Mouse (Mus musculus) kidney, embryonic 15.5 days (tissue): Measurements from ENCODE around the gene Utrn. TPM values are rescaled to one million over a fixed set of nuclear protein-coding genes. Genes with fewer than 3 reads are reported as not detected.

ENCODE experiments used
- ATAC-seq: fragments of 200-750 bp; cut with Nextera tagmentation; replicated peaks from 2 replicates; pipeline ENCODE4 v1.8.0; 2017; ENCODE audit warnings: moderate TSS enrichment; ENCODE audit not compliant: low FRiP score
- H3K27ac ChIP-seq: fragments of 300-500 bp; sonication (generic); 2 replicates; pipeline ENCODE4 v1.5.1; 2015; ENCODE audit warnings: mild to moderate bottlenecking, inconsistent platforms
- H3K27me3 ChIP-seq: fragments of 300-500 bp; sonication (generic); 2 replicates; pipeline ENCODE4 v1.6.1; 2015; ENCODE audit warnings: inconsistent platforms
- H3K36me3 ChIP-seq: fragments of 300-500 bp; sonication (generic); 2 replicates; pipeline ENCODE4 v1.6.1; 2015; ENCODE audit warnings: inconsistent platforms
- H3K4me1 ChIP-seq: fragments of 300-500 bp; sonication (generic); 2 replicates; pipeline ENCODE4 v1.6.1; 2015; ENCODE audit warnings: inconsistent platforms
- H3K4me2 ChIP-seq: fragments of 300-500 bp; sonication (generic); 2 replicates; pipeline ENCODE4 v1.6.1; 2015; ENCODE audit warnings: moderate library complexity, mild to moderate bottlenecking, inconsistent platforms
- H3K4me3 ChIP-seq: fragments of 300-500 bp; sonication (generic); replicated peaks from 2 replicates; pipeline ENCODE4 v1.5.1; 2015; ENCODE audit warnings: mild to moderate bottlenecking, inconsistent platforms
- H3K9ac ChIP-seq: fragments of 300-500 bp; sonication (generic); 2 replicates; pipeline ENCODE4 v1.6.1; 2015; ENCODE audit warnings: mild to moderate bottlenecking, inconsistent platforms
- H3K9me3 ChIP-seq: fragments of 300-500 bp; sonication (generic); replicated peaks from 2 replicates; pipeline ENCODE4 v1.6.1; 2016; ENCODE audit warnings: inconsistent platforms
- WGBS: fragments of 180-500 bp; shearing (Covaris S2); methylation state at CpG from one replicate; pipeline ENCODE4 v1.1.7; 2015; ENCODE audit warnings: mixed read lengths; 5-methylcytosine and 5-hydroxymethylcytosine counted together
- polyA plus RNA-seq: library from polyadenylated mRNA; unstranded; fragments of >200 nt; fragmentation: Nextera tagmentation; extraction: Ambion mirVana; gene quantifications from 2 replicates; pipeline ENCODE4 v1.2.1, GENCODE M21; 2015

The Utrn gene
- polyA plus RNA-seq, 1 experiment from 2014 or later, result 86.1 TPM

DNA sequence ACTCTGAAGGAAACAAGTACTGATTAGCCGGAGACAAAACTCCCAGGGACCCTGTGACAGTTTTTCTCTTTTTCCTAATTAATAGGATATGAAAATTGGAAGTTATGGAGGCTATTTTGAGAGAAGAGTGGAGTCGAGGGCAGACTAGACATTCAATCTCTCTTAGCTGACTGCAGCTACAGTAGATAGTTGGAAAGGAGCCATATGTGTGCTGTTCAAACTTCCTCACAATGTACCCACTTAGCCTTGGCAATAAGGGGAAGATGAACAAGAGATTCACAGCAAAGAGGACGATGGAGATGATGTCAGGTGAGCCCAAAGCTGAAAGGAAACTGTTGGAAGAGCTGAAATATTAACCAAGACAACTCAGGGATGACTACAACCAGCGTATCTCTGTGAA lies 304.7 kb downstream of the Utrn start:
- no peaks in the 10 kb centered on the region for H3K36me3 ChIP-seq
- H3K4me1 ChIP-seq, result 0 out of 2 replicates have a peak, but pooled peaks cover 2% of the 10 kb centered on the region
- no peaks in the 10 kb centered on the region for H3K9me3 ChIP-seq
- no peaks in the 10 kb centered on the region for H3K27me3 ChIP-seq
- H3K4me2 ChIP-seq, result no peak overlapping the region
- WGBS, result 75% methylated on average over 4 of the region's 4 CpGs
- ATAC-seq, result no peak
- H3K4me3 ChIP-seq, result no peak overlapping the region
- H3K27ac ChIP-seq, result no peak overlapping the region
- H3K9ac ChIP-seq, result no peak overlapping the region

DNA sequence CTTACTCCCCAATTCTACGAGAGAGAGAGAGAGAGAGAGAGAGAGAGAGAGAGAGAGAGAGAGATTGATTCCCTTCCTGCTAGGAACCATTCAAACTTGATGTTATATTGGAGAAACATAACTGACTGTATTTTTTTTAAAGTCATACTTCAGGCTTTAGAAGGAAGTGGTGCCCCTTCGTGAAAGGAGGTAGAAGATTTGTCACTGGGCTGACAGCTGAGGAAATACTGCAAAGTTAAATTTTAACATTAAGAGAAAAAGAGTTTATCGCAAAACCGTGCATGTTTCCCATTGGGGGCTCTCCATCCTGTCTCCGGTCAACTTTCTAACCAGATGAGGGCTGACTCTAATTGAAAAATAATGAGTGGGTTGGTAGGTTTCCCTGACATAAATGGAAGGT lies 310.4 kb downstream of the Utrn start:
- no peak for ATAC-seq
- Histone ChIP-seq H3K4me3 (no peak overlapping the region), H3K4me2 (no peak overlapping the region), H3K9ac (no peak overlapping the region), H3K9me3 (no peaks in the 10 kb centered on the region), H3K27ac (no peak overlapping the region), H3K27me3 (no peaks in the 10 kb centered on the region), H3K4me1 (peaks cover 9% of the 10 kb centered on the region; the same call in 1 of the 2 replicates), H3K36me3 (no peaks in the 10 kb centered on the region)
- 40% methylated on average over 5 of the region's 5 CpGs for WGBS

GRCm38 (mm10) chr10:12554090-12554718 lies 315.0 kb downstream of the Utrn start:
- 76% methylated on average over 2 of the region's 2 CpGs for WGBS
- no peak overlapping the region for H3K27ac ChIP-seq
- no peaks in the 10 kb centered on the region for H3K27me3 ChIP-seq
- peaks cover 24% of the 10 kb centered on the region for H3K4me1 ChIP-seq
- no peak overlapping the region for H3K9ac ChIP-seq
- no peak overlapping the region for H3K4me3 ChIP-seq
- no peaks in the 10 kb centered on the region for H3K36me3 ChIP-seq
- ATAC-seq, result no peak
- no peak overlapping the region for H3K4me2 ChIP-seq
- H3K9me3 ChIP-seq, result no peaks in the 10 kb centered on the region

GRCm38 (mm10) chr10:12552890-12553278 lies 316.3 kb downstream of the Utrn start:
- no peak overlapping the region for H3K4me3 ChIP-seq
- H3K4me1 ChIP-seq, result peaks cover 37% of the 10 kb centered on the region
- 34% methylated on average over 5 of the region's 5 CpGs for WGBS
- no peak overlapping the region for H3K9ac ChIP-seq
- H3K4me2 ChIP-seq, result 0 out of 2 replicates have a peak overlapping the region, but pooled peaks have one; percentile 4
- H3K9me3 ChIP-seq, result no peaks in the 10 kb centered on the region
- no peaks in the 10 kb centered on the region for H3K27me3 ChIP-seq
- no peaks in the 10 kb centered on the region for H3K36me3 ChIP-seq
- ATAC-seq, result no peak
- no peak overlapping the region for H3K27ac ChIP-seq

- no peaks in the 10 kb centered on the region for H3K27me3 ChIP-seq
- ATAC-seq, result no peak
These were observed 316.8 kb downstream of the Utrn start for GRCm38 (mm10) chr10:12552196-12552889.

GRCm38 (mm10) chr10:12551735-12552134 lies 317.4 kb downstream of the Utrn start:
- H3K9ac ChIP-seq, result no peak overlapping the region
- no peak overlapping the region for H3K27ac ChIP-seq
- H3K4me1 ChIP-seq, result peaks cover 45% of the 10 kb centered on the region
- H3K4me2 ChIP-seq, result no peak overlapping the region
- H3K9me3 ChIP-seq, result no peaks in the 10 kb centered on the region
- H3K4me3 ChIP-seq, result no peak overlapping the region
- H3K36me3 ChIP-seq, result no peaks in the 10 kb centered on the region
- ATAC-seq, result no peak
- no peaks in the 10 kb centered on the region for H3K27me3 ChIP-seq
- 83% methylated on average over 5 of the region's 5 CpGs for WGBS

More at GRCm38 (mm10) chr10:12552196-12552889, 316.8 kb downstream of the Utrn start:
- WGBS, result 17% methylated on average over 11 of the region's 11 CpGs
- Histone ChIP-seq H3K27ac (no peak overlapping the region), H3K9me3 (no peaks in the 10 kb centered on the region), H3K36me3 (no peaks in the 10 kb centered on the region), H3K4me1 (peaks cover 40% of the 10 kb centered on the region), H3K4me2 (no peak overlapping the region), H3K9ac (no peak overlapping the region), H3K4me3 (no peak overlapping the region)

GRCm38 (mm10) chr10:12549945-12550540 lies 319.1 kb downstream of the Utrn start:
- no peak overlapping the region for H3K27ac ChIP-seq
- no peak for ATAC-seq
- peaks cover 45% of the 10 kb centered on the region for H3K4me1 ChIP-seq
- H3K4me2 ChIP-seq, result no peak overlapping the region
- H3K27me3 ChIP-seq, result no peaks in the 10 kb centered on the region
- no peak overlapping the region for H3K4me3 ChIP-seq
- H3K9me3 ChIP-seq, result no peaks in the 10 kb centered on the region
- no peaks in the 10 kb centered on the region for H3K36me3 ChIP-seq
- H3K9ac ChIP-seq, result no peak overlapping the region
- WGBS, result 78% methylated on average over 1 of the region's 1 CpGs

- H3K9ac ChIP-seq, result no peak overlapping the region
- H3K4me3 ChIP-seq, result peak overlapping the region; percentile 43
- H3K4me1 ChIP-seq, result peaks cover 41% of the 10 kb centered on the region
- H3K4me2 ChIP-seq, result peak overlapping the region; percentile 67
- no peaks in the 10 kb centered on the region for H3K27me3 ChIP-seq
- peak overlapping the region; percentile 75; the same call in 1 of the 2 replicates for H3K27ac ChIP-seq
- no peaks in the 10 kb centered on the region for H3K9me3 ChIP-seq
- no peak for ATAC-seq
- H3K36me3 ChIP-seq, result no peaks in the 10 kb centered on the region
- 16% methylated on average over 5 of the region's 5 CpGs for WGBS
These were observed 319.9 kb downstream of the Utrn start for GRCm38 (mm10) chr10:12549261-12549660.

DNA sequence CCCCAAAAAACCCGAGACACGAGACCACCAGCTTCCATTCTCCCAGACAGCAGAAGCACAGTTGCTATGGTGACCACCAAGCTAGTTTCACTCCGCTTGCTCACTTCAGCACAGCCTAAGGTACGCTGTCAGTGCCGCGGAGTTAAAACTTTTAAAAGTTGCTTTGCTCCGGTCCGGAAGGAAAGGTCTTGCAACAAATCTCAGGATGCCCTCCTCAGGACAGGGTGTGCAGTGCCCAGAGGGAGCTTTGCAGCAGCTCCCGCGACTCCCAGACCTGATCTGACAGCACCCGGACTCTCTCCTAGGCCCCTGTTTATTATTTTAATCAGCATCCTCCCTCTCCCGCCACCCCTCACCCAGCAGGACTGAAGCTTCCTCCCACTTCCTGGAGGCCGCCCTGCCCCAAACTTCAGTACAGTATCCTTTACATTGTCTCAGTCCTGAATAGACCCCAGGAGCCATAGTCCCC lies 320.5 kb downstream of the Utrn start:
- Histone ChIP-seq H3K4me1 (peaks cover 38% of the 10 kb centered on the region), H3K4me2 (peak overlapping the region; percentile 67), H3K27me3 (no peaks in the 10 kb centered on the region), H3K27ac (peak overlapping the region; percentile 75), H3K9ac (peak overlapping the region; percentile 45), H3K9me3 (no peaks in the 10 kb centered on the region), H3K36me3 (no peaks in the 10 kb centered on the region), H3K4me3 (peak overlapping the region; percentile 43)
- peak; percentile 89 for ATAC-seq
- WGBS, result under 1% methylated on average over 13 of the region's 13 CpGs

DNA sequence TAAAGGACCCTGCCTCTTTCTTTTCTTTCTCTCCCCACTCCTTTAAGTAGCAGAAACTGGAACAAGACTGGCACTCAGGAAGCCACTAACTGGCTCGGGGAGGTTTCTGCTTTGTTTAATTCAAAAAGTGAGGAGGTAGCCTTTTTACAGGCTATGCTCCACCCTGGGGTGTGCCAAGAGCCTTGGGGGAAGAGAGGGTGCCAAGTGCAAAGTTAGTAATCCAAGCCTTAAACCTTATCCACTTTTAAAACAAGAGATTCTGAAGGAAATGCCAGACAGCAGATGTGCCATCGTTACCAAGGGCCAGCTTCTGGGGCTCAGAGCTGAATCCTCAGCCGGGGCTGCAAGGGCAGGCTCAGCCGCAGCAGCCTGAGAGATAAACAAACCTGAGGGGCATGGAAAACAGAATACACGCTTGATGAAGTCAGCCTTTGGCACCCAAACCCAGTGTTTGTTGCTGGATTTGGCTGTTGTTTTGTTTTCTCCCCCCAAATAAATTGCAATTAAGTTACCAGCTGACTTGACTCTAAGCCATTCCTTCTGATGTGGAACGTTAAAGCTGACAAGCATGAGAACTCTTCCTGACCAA lies 322.0 kb downstream of the Utrn start:
- peak overlapping the region; percentile 52 for H3K4me2 ChIP-seq
- H3K36me3 ChIP-seq, result no peaks in the 10 kb centered on the region
- ATAC-seq, result no peak
- 19% methylated on average over 6 of the region's 6 CpGs for WGBS
- no peaks in the 10 kb centered on the region for H3K9me3 ChIP-seq
- peak overlapping the region; percentile 35 for H3K4me3 ChIP-seq
- H3K4me1 ChIP-seq, result peaks cover 24% of the 10 kb centered on the region
- H3K27me3 ChIP-seq, result no peaks in the 10 kb centered on the region
- H3K27ac ChIP-seq, result peak overlapping the region; percentile 16; the same call in 1 of the 2 replicates
- 0 out of 2 replicates have a peak overlapping the region, but pooled peaks have one; percentile 14 for H3K9ac ChIP-seq

GRCm38 (mm10) chr10:12545440-12545839 lies 323.7 kb downstream of the Utrn start:
- Histone ChIP-seq H3K4me2 (no peak overlapping the region), H3K4me1 (peaks cover 26% of the 10 kb centered on the region), H3K36me3 (no peaks in the 10 kb centered on the region), H3K27ac (no peak overlapping the region), H3K27me3 (no peaks in the 10 kb centered on the region), H3K9ac (no peak overlapping the region), H3K4me3 (no peak overlapping the region), H3K9me3 (no peaks in the 10 kb centered on the region)
- WGBS, result 49% methylated on average over 2 of the region's 2 CpGs
- no peak for ATAC-seq

- H3K4me3 ChIP-seq, result no peak overlapping the region
- H3K4me1 ChIP-seq, result peaks cover 7% of the 10 kb centered on the region
- H3K27me3 ChIP-seq, result no peaks in the 10 kb centered on the region
- H3K27ac ChIP-seq, result no peak overlapping the region
- H3K9ac ChIP-seq, result no peak overlapping the region
- peaks cover 4% of the 10 kb centered on the region; the same call in 1 of the 2 replicates for H3K36me3 ChIP-seq
- no peaks in the 10 kb centered on the region for H3K9me3 ChIP-seq
- H3K4me2 ChIP-seq, result no peak overlapping the region
- WGBS, result 87% methylated on average over 1 of the region's 1 CpGs
- ATAC-seq, result no peak
These were observed 327.4 kb downstream of the Utrn start for GRCm38 (mm10) chr10:12541757-12542156.
